Mouse (Mus musculus) liver, adult (tissue): ENCODE data around the gene Btd.

Source experiments
- GATA4 ChIP-seq: IDR thresholded peaks from 2 replicates; pipeline ENCODE4 v1.6.1; 2014; ENCODE audit warnings: mild to moderate bottlenecking, low read length; ENCODE audit not compliant: insufficient replicate concordance

Btd gene

DNA sequence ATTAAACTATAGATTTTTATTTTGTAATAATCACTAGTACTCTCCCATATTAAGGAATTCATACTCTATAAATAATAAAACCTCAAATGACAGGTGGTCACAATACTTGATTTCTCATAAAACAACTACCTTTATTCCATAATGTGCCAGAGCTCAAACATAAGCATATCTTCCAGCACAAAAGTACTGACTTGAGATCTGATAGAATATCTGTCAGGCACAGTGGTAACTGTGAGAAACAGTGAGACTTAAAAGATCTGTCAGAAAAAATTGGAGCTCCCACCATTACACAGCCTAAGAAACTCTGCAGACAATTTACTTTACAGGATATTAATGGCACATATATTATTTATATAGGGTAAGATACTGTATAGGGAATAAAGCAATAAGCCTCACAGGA lies 74.8 kb downstream of the Btd start:
- TF ChIP-seq GATA4, result no peak

GRCm38 (mm10) chr14:31717360-31717759 lies 76.5 kb downstream of the Btd start:
- no peak for TF ChIP-seq GATA4
